Mouse (Mus musculus): ENCODE data around the gene Scnm1. TPM values are rescaled to one million over a fixed set of nuclear protein-coding genes. Genes with fewer than 3 reads are reported as not detected.

The Scnm1 gene
- polyA plus RNA-seq, 1 experiment from 2014 or later, result 71.6 TPM

- no peak overlapping the region for H3K9ac ChIP-seq
- no peak overlapping the region for H3K4me3 ChIP-seq (replicated peaks)
- WGBS, result 90% methylated on average over 5 of the region's 5 CpGs
- ATAC-seq (replicated peaks; ENCODE audit: low FRiP score), result no peak
- peaks cover 35% of the 10 kb centered on the region for H3K36me3 ChIP-seq
- H3K27ac ChIP-seq, result no peak overlapping the region
- no peaks in the 10 kb centered on the region; the same call in 1 of the 2 replicates for H3K27me3 ChIP-seq
- no peak overlapping the region for H3K4me2 ChIP-seq
- H3K9me3 ChIP-seq (replicated peaks), result no peaks in the 10 kb centered on the region
- H3K4me1 ChIP-seq, result peaks cover 35% of the 10 kb centered on the region
Measured at GRCm38 (mm10) chr3:95164256-95164550, 30.4 kb upstream of the Scnm1 start.

- no peaks in the 10 kb centered on the region for H3K9me3 ChIP-seq (replicated peaks)
- ATAC-seq (replicated peaks; ENCODE audit: low FRiP score), result no peak
- H3K4me3 ChIP-seq (replicated peaks), result no peak overlapping the region
- no peak overlapping the region for H3K9ac ChIP-seq
- peaks cover 35% of the 10 kb centered on the region for H3K4me1 ChIP-seq
- WGBS, result 62% methylated on average over 11 of the region's 11 CpGs
- H3K4me2 ChIP-seq, result no peak overlapping the region
- H3K27ac ChIP-seq, result no peak overlapping the region
- peaks cover 29% of the 10 kb centered on the region for H3K36me3 ChIP-seq
- peaks cover 2% of the 10 kb centered on the region; the same call in 1 of the 2 replicates for H3K27me3 ChIP-seq
Measured at GRCm38 (mm10) chr3:95163419-95164255, 29.8 kb upstream of the Scnm1 start.

GRCm38 (mm10) chr3:95162345-95162628 is 28.5 kb upstream of the Scnm1 start:
- Histone ChIP-seq H3K9me3 (replicated peaks) (no peaks in the 10 kb centered on the region), H3K4me3 (replicated peaks) (no peak overlapping the region; the same call in 1 of the 2 replicates), H3K27ac (no peak overlapping the region), H3K4me1 (peaks cover 35% of the 10 kb centered on the region), H3K27me3 (peaks cover 2% of the 10 kb centered on the region; the same call in 1 of the 2 replicates), H3K9ac (no peak overlapping the region), H3K36me3 (peaks cover 17% of the 10 kb centered on the region), H3K4me2 (peak overlapping the region; percentile 85)
- 50% methylated on average over 2 of the region's 2 CpGs for WGBS
- ATAC-seq (replicated peaks; ENCODE audit: low FRiP score), result no peak

- no peak for ATAC-seq (replicated peaks; ENCODE audit: low FRiP score)
- H3K27ac ChIP-seq, result no peak overlapping the region
- H3K4me2 ChIP-seq, result peak overlapping the region; percentile 85
- H3K9me3 ChIP-seq (replicated peaks), result no peaks in the 10 kb centered on the region
- H3K9ac ChIP-seq, result peak overlapping the region; percentile 58
- H3K36me3 ChIP-seq, result peaks cover 12% of the 10 kb centered on the region
- H3K4me1 ChIP-seq, result peaks cover 35% of the 10 kb centered on the region
- H3K4me3 ChIP-seq (replicated peaks), result peak overlapping the region; percentile 60
- WGBS, result 7% methylated on average over 9 of the region's 9 CpGs
- peaks cover 2% of the 10 kb centered on the region; the same call in 1 of the 2 replicates for H3K27me3 ChIP-seq
Measured at GRCm38 (mm10) chr3:95161618-95162344, 28.0 kb upstream of the Scnm1 start.

- Histone ChIP-seq H3K9ac (peak overlapping the region; percentile 58), H3K9me3 (replicated peaks) (no peaks in the 10 kb centered on the region), H3K27me3 (peaks cover 2% of the 10 kb centered on the region; the same call in 1 of the 2 replicates), H3K4me3 (replicated peaks) (peak overlapping the region; percentile 60), H3K4me1 (peaks cover 35% of the 10 kb centered on the region), H3K4me2 (peak overlapping the region; percentile 85), H3K27ac (no peak overlapping the region), H3K36me3 (peaks cover 6% of the 10 kb centered on the region)
- WGBS, result under 1% methylated on average over 30 of the region's 30 CpGs
- ATAC-seq (replicated peaks; ENCODE audit: low FRiP score), result peak; percentile 37
Measured at GRCm38 (mm10) chr3:95161041-95161551, 27.3 kb upstream of the Scnm1 start.

GRCm38 (mm10) chr3:95159987-95160963 is 26.5 kb upstream of the Scnm1 start, which contains the start of gene Sema6c:
Sema6c (plus strand) TSS chr3:95160457.
- H3K9ac ChIP-seq, result peak within 1 kb of the TSS; percentile 58
- peak within 1 kb of the TSS; percentile 85 for H3K4me2 ChIP-seq
- peaks cover 2% of the 10 kb centered on the region; the same call in 1 of the 2 replicates for H3K27me3 ChIP-seq
- H3K4me1 ChIP-seq, result peaks cover 35% of the 10 kb centered on the region
- no peaks in the 10 kb centered on the region for H3K9me3 ChIP-seq (replicated peaks)
- H3K27ac ChIP-seq, result 0 out of 2 replicates have a peak within 1 kb of the TSS, but pooled peaks have one; percentile 4
- WGBS, result under 1% methylated on average over 66 of the region's 66 CpGs
- ATAC-seq (replicated peaks; ENCODE audit: low FRiP score), result peak; percentile 97
- peak within 1 kb of the TSS; percentile 60 for H3K4me3 ChIP-seq (replicated peaks)
- no peaks in the 10 kb centered on the region; the same call in 1 of the 2 replicates for H3K36me3 ChIP-seq

GRCm38 (mm10) chr3:95159511-95159986 is 25.7 kb upstream of the Scnm1 start:
- Histone ChIP-seq H3K36me3 (no peaks in the 10 kb centered on the region; the same call in 1 of the 2 replicates), H3K4me2 (peak overlapping the region; percentile 85), H3K27me3 (peaks cover 2% of the 10 kb centered on the region; the same call in 1 of the 2 replicates), H3K9ac (peak overlapping the region; percentile 39; the same call in 1 of the 2 replicates), H3K4me1 (peaks cover 35% of the 10 kb centered on the region), H3K9me3 (replicated peaks) (no peaks in the 10 kb centered on the region), H3K27ac (no peak overlapping the region), H3K4me3 (replicated peaks) (peak overlapping the region; percentile 60)
- 14% methylated on average over 8 of the region's 8 CpGs for WGBS
- ATAC-seq (replicated peaks; ENCODE audit: low FRiP score), result no peak

- 51% methylated on average over 4 of the region's 4 CpGs for WGBS
- no peak overlapping the region for H3K4me3 ChIP-seq (replicated peaks)
- peaks cover 2% of the 10 kb centered on the region; the same call in 1 of the 2 replicates for H3K27me3 ChIP-seq
- H3K4me2 ChIP-seq, result no peak overlapping the region
- no peaks in the 10 kb centered on the region for H3K9me3 ChIP-seq (replicated peaks)
- H3K9ac ChIP-seq, result no peak overlapping the region
- ATAC-seq (replicated peaks; ENCODE audit: low FRiP score), result no peak
- H3K36me3 ChIP-seq, result no peaks in the 10 kb centered on the region
- H3K4me1 ChIP-seq, result no peaks in the 10 kb centered on the region
- no peak overlapping the region for H3K27ac ChIP-seq
Measured at GRCm38 (mm10) chr3:95153874-95154273, 20.1 kb upstream of the Scnm1 start.

- WGBS, result 50% methylated on average over 3 of the region's 3 CpGs
Measured at GRCm38 (mm10) chr3:95147924-95148323, 14.1 kb upstream of the Scnm1 start.

GRCm38 (mm10) chr3:95142617-95143011 is 8.8 kb upstream of the Scnm1 start:
- peaks cover 20% of the 10 kb centered on the region for H3K36me3 ChIP-seq
- H3K27me3 ChIP-seq, result no peaks in the 10 kb centered on the region
- 10% methylated on average over 5 of the region's 5 CpGs for WGBS
- peaks cover 3% of the 10 kb centered on the region; the same call in 1 of the 2 replicates for H3K4me1 ChIP-seq
- H3K9me3 ChIP-seq (replicated peaks), result no peaks in the 10 kb centered on the region
- no peak overlapping the region for H3K9ac ChIP-seq
- H3K4me2 ChIP-seq, result no peak overlapping the region
- no peak overlapping the region for H3K27ac ChIP-seq
- ATAC-seq (replicated peaks; ENCODE audit: low FRiP score), result peak; percentile 59
- H3K4me3 ChIP-seq (replicated peaks), result no peak overlapping the region

More at GRCm38 (mm10) chr3:95147924-95148323, 14.1 kb upstream of the Scnm1 start:
- Histone ChIP-seq H3K27ac (no peak overlapping the region), H3K4me2 (no peak overlapping the region), H3K4me1 (no peaks in the 10 kb centered on the region), H3K9ac (no peak overlapping the region), H3K36me3 (no peaks in the 10 kb centered on the region), H3K4me3 (replicated peaks) (no peak overlapping the region), H3K9me3 (replicated peaks) (no peaks in the 10 kb centered on the region), H3K27me3 (no peaks in the 10 kb centered on the region)
- ATAC-seq (replicated peaks; ENCODE audit: low FRiP score), result no peak
